Mouse (Mus musculus) G1E (cell line): ENCODE measurements around the gene Krt25. TPM values are rescaled to one million over a fixed set of nuclear protein-coding genes. Genes with fewer than 3 reads are reported as not detected.

Source experiments
- ATAC-seq: 2 replicates; pipeline ENCODE4 v1.8.0; 2016; ENCODE audit warnings: mild to moderate bottlenecking; ENCODE audit not compliant: insufficient number of reproducible peaks, poor library complexity, low FRiP score, severe bottlenecking; ENCODE audit errors: extremely low read depth
- DNase-seq: peaks from one replicate; pipeline ENCODE4 v3.0.0; 2012; ENCODE audit warnings: low spot score
- H3K27me3 ChIP-seq: 2 replicates; pipeline ENCODE4 v1.6.1; 2012; ENCODE audit warnings: mild to moderate bottlenecking, low read length, inconsistent platforms; ENCODE audit not compliant: insufficient read depth
- H3K36me3 ChIP-seq: replicated peaks from 2 replicates; pipeline ENCODE3; 2012; ENCODE audit warnings: mild to moderate bottlenecking, inconsistent platforms
- H3K4me1 ChIP-seq: 2 replicates; pipeline ENCODE4 v1.6.1; 2012; ENCODE audit warnings: low read depth, low read length, inconsistent platforms, mixed read lengths; ENCODE audit not compliant: insufficient read depth
- H3K4me3 ChIP-seq: 2 replicates; pipeline ENCODE4 v1.5.1; 2012; ENCODE audit warnings: low read depth, mild to moderate bottlenecking, inconsistent platforms, low read length, moderate library complexity, mixed read lengths
- H3K9me3 ChIP-seq: replicated peaks from 2 replicates; pipeline ENCODE4 v1.6.1; 2012; ENCODE audit warnings: inconsistent platforms
- CTCF ChIP-seq: IDR thresholded peaks from 2 replicates; pipeline ENCODE4 v1.5.1; 2012; ENCODE audit warnings: low read depth, low read length, inconsistent platforms, mixed read lengths
- GATA1 ChIP-seq: IDR thresholded peaks from 2 replicates; pipeline ENCODE4 v1.6.1; 2012; ENCODE audit warnings: borderline replicate concordance, low read length, inconsistent platforms, mixed read lengths
- GATA2 ChIP-seq: IDR thresholded peaks from 2 replicates; pipeline ENCODE4 v1.6.1; 2012; ENCODE audit warnings: low read depth, low read length, inconsistent platforms, borderline replicate concordance
- POLR2AphosphoS5 ChIP-seq: IDR thresholded peaks from 2 replicates; pipeline ENCODE4 v1.6.1; 2012; ENCODE audit warnings: low read depth, low read length, inconsistent platforms; ENCODE audit not compliant: insufficient replicate concordance
- TAL1 ChIP-seq: conservative IDR thresholded peaks from 2 replicates; pipeline ENCODE4 v1.6.1; 2012; ENCODE audit warnings: low read depth, low read length, inconsistent platforms, mixed read lengths
- polyA plus RNA-seq: library from polyadenylated mRNA; stranded (reverse); fragments of >175 nt; gene quantifications from 2 replicates; pipeline ENCODE4 v1.2.3, GENCODE M21; 2012
- total RNA-seq, 2 experiments: library from RNA; stranded (forward) in 1 of 2; stranded (reverse) in 1 of 2; fragments of 200-1000 nt in 1 of 2; fragments of >200 nt in 1 of 2; fragmentation: Nextera tagmentation in 1 of 2; gene quantifications; 2 replicates each; pipeline ENCODE4 v1.2.3; 2014 to 2017

Krt25 gene
- total and polyA plus RNA-seq, 3 experiments: not detected

GRCm38 (mm10) chr11:99284833-99285312, 37.9 kb downstream of the Krt25 start, which contains the start of gene Krt24:
TSS of gene Krt24 (minus strand) at chr11:99285262.
- no peak within 1 kb of the TSS for H3K4me3 ChIP-seq
- TF ChIP-seq GATA2 (no peak), POLR2AphosphoS5 (no peak), GATA1 (no peak), CTCF (no peak)
- DNase-seq (no peak), ATAC-seq (no peak)
- no peaks in the 10 kb centered on the region for H3K36me3 ChIP-seq
- H3K27me3 ChIP-seq: peaks cover 10% of the 10 kb centered on the region; the same call in 1 of the 2 replicates
- H3K4me1 ChIP-seq: no peaks in the 10 kb centered on the region
- H3K9me3 ChIP-seq: no peaks in the 10 kb centered on the region

GRCm38 (mm10) chr11:99284011-99284410, 38.7 kb downstream of the Krt25 start:
- Histone ChIP-seq H3K27me3 (peaks cover 10% of the 10 kb centered on the region; the same call in 1 of the 2 replicates), H3K4me3 (no peak overlapping the region), H3K4me1 (no peaks in the 10 kb centered on the region), H3K36me3 (no peaks in the 10 kb centered on the region), H3K9me3 (no peaks in the 10 kb centered on the region)
- TF ChIP-seq CTCF: no peak
- no peak for TF ChIP-seq POLR2AphosphoS5
- no peak for TF ChIP-seq GATA2
- TF ChIP-seq GATA1: no peak
- TF ChIP-seq TAL1: no peak
- ATAC-seq (no peak), DNase-seq (no peak)

GRCm38 (mm10) chr11:99283334-99283733, 39.4 kb downstream of the Krt25 start:
- Histone ChIP-seq H3K4me3 (no peak overlapping the region), H3K36me3 (no peaks in the 10 kb centered on the region), H3K9me3 (no peaks in the 10 kb centered on the region), H3K4me1 (no peaks in the 10 kb centered on the region), H3K27me3 (peaks cover 10% of the 10 kb centered on the region; the same call in 1 of the 2 replicates)
- DNase-seq: no peak
- ATAC-seq: no peak
- TF ChIP-seq TAL1: no peak
- TF ChIP-seq CTCF: no peak
- TF ChIP-seq POLR2AphosphoS5: no peak
- no peak for TF ChIP-seq GATA1

GRCm38 (mm10) chr11:99281116-99281515, 41.6 kb downstream of the Krt25 start:
- Histone ChIP-seq H3K27me3 (peaks cover 10% of the 10 kb centered on the region; the same call in 1 of the 2 replicates), H3K36me3 (no peaks in the 10 kb centered on the region), H3K4me1 (no peaks in the 10 kb centered on the region), H3K9me3 (no peaks in the 10 kb centered on the region), H3K4me3 (no peak overlapping the region)
- no peak for TF ChIP-seq POLR2AphosphoS5
- TF ChIP-seq GATA2: no peak
- TF ChIP-seq CTCF: no peak
- no peak for TF ChIP-seq TAL1
- no peak for TF ChIP-seq GATA1
- ATAC-seq: no peak
- no peak for DNase-seq

GRCm38 (mm10) chr11:99279986-99280385, 42.8 kb downstream of the Krt25 start:
- no peaks in the 10 kb centered on the region for H3K9me3 ChIP-seq
- DNase-seq (no peak), ATAC-seq (no peak)
- TF ChIP-seq GATA2: no peak
- TF ChIP-seq POLR2AphosphoS5: no peak
- TF ChIP-seq GATA1: no peak
- no peak for TF ChIP-seq TAL1
- H3K4me3 ChIP-seq: no peak overlapping the region
- no peaks in the 10 kb centered on the region for H3K4me1 ChIP-seq
- peaks cover 9% of the 10 kb centered on the region; the same call in 1 of the 2 replicates for H3K27me3 ChIP-seq
- no peaks in the 10 kb centered on the region for H3K36me3 ChIP-seq

- TF ChIP-seq GATA1: no peak
- TF ChIP-seq GATA2: no peak
- TF ChIP-seq CTCF: no peak
- TF ChIP-seq TAL1: no peak
- TF ChIP-seq POLR2AphosphoS5: no peak
- DNase-seq (no peak), ATAC-seq (no peak)
- Histone ChIP-seq H3K4me3 (no peak overlapping the region), H3K9me3 (no peaks in the 10 kb centered on the region), H3K36me3 (no peaks in the 10 kb centered on the region), H3K4me1 (no peaks in the 10 kb centered on the region), H3K27me3 (peaks cover 10% of the 10 kb centered on the region; the same call in 1 of the 2 replicates)
Measured at GRCm38 (mm10) chr11:99276786-99277185, 46.0 kb downstream of the Krt25 start.
